Mouse (Mus musculus): ENCODE data around the gene Prune1.

The Prune1 gene

GRCm38 (mm10) chr3:95301204-95301796 is 19.4 kb upstream of the Prune1 start:
- no peak for DNase-seq

- DNase-seq = no peak
These were observed 16.1 kb upstream of the Prune1 start for GRCm38 (mm10) chr3:95298018-95298417.

- DNase-seq = no peak
These were observed 14.2 kb upstream of the Prune1 start for GRCm38 (mm10) chr3:95296103-95296469.

DNA sequence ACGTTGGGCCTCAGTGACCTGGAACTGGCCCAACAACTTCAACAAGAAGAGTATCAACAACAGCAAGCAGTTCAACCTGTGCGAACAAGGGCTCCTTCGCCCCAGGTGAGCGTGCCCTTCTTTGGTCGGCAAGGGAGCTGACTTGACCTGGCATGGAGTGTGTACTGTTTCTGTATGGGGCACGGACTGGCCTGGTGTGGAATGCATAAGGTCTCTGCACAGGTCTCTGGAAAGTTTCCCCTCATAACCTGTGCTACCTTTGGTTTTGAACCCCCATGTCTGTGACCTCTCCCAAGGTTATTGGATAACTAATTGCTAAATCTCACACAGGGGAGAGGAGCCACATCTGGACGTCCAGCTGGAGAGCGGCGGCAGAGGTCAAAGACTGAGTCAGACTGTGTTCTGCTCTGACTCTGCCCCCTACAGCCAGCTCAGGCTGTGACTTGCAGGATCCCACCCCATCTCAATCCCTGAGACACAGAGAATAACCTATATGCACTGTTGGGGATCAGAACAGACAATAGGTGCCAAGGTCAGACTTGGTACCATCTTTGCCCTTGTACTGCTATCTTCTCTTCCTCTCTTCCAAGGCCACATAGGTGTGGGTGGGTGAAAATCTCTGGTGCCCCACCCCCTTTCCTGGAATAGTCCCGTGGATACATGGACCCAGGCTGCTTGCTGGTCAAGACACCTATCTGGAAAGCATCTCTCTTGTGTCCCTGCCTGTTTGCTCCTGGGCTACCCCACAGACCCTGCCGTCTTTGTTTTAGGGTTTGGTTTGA is 13.6 kb upstream of the Prune1 start:
- DNase-seq = no peak

DNA sequence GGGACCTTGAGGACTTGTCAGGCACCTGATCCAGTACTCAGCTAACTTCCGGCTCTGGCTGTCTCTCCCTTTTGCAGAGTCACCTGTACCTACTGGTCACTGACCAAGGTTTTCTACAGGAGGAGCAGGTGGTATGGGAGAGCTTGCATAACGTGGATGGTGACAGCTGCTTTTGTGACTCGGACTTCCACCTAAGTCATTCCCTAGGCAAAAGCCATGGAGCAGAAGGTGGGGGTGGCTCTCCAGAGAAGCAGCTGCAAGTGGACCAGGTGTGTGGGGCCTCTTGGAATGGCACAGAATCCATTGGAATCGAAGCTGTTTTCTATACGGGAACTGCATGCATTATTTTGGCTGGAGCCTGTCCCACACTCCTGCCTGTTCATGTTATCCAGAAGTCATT is 12.8 kb upstream of the Prune1 start:
- no peak for DNase-seq

DNA sequence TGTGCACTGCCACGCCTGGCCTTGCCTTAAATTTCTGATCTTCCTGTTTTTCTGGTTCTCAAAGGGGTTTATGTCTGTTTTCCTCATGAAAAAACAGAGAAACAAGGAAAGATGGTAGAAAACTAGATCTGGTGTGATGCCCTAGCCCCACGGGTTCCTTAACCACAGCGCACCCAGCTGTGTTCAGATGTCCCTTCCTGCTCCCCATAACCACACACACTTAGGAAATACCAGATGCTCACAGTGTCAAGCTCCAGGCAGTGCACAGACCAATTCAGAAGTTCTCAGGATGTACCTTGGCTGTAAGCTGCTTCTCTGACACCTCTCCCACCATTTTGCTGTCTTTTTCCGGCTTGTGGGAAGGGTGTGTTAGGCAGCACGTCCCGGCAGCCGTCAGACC is 12.4 kb upstream of the Prune1 start:
- no peak for DNase-seq

DNA sequence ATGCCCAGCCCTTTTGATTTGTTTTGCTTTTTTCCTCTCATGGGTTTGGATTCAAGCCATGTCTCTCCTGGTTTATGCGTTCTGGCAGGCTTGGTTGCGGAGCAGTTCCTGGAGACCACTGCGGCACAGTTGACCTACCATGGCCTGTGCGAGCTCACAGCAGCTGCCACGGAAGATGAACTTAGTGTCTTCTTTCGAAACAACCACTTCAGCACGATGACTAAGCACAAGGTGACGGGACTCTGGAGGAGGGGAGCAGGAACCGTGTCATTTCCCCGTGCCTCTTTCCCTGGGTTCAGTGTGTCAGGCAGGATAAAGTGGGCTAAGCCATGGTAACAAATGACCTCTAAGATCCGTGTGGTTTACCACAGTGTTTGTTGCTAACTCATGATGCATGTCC is 11.7 kb upstream of the Prune1 start:
- no peak for DNase-seq

- DNase-seq = no peak
These were observed 11.0 kb upstream of the Prune1 start for GRCm38 (mm10) chr3:95292899-95293298.

GRCm38 (mm10) chr3:95291041-95291440 is 9.2 kb upstream of the Prune1 start:
- DNase-seq = no peak

DNA sequence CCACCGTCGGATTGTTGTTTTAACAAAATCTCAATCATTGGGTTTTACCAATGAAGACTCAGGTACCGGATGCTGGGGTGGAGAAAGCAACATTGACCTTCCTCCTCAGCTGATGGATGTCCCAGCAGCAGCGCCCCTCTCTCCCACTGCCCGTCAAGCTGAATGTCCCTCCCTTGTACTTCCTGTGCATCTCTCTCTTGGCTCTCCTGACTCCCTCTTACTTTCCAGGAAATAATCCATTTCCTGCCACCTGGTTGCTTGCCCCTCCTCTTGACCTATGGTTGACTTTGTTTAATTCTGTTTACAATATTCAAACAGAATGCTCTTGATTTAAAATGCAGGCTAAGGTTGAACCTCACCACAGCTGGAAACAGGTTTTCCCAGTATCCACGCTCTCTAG is 8.3 kb upstream of the Prune1 start:
- no peak for DNase-seq

DNA sequence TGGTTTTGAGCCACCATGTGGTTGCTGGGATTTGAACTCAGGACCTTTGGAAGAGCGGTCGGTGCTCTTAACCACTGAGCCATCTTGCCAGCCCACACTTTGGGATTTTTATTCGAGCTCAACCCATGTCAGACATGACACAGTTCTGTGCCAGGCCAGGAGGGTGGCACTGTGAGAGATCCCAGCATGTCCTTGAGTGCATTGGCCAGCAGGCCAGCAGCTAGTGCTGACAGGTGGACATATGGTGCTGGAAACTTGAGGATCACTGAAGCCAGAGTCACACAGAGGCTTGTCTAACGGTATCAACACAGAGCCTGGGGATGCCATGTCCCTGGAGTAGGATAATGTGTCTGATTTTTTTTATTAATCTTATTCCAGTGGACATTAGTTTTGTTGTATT is 7.5 kb upstream of the Prune1 start:
- peak; percentile 75 for DNase-seq

- DNase-seq = no peak
These were observed 5.7 kb upstream of the Prune1 start for GRCm38 (mm10) chr3:95287541-95287940.

DNA sequence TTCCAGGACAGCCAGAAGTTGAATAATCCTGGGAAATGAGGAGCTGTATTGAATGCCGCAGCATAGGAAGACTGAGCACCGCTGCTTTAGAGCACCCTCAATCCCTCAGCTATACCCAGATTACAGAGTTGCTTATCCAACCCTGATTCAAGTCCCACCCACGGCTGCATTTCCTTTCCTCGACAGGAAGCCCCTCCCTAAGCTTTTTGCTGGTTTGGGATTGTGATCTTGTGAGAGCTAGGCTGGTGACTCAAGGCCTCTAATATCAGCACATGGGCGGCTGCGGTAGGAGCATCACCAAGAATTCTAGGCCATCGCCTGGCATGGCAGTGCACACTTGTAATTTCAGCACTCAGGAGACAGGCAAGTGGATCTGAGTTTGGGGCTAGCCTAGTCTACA is 4.6 kb upstream of the Prune1 start:
- no peak for DNase-seq

DNA sequence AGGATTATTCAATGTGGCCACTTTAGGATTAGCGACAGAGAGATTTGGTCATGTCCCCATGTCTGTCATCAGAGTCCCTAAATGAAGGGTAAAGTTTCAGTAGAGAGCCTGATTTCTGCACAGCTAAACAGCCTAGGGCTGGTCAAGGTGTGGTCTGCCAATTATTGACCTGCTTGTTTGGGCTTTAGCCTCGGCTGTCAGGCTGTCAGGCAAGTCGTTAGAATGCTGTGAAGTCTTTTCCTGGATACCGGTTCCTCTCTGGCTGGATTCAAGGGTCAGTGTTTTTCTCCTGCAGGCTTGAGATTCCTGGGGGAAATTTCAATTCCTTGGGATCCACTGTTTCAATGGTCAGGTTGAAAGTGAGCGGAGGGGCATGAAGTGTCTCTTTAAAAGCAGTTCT is 4.1 kb upstream of the Prune1 start:
- no peak for DNase-seq

- DNase-seq = no peak
These were observed 3.5 kb upstream of the Prune1 start for GRCm38 (mm10) chr3:95285390-95285789.

DNA sequence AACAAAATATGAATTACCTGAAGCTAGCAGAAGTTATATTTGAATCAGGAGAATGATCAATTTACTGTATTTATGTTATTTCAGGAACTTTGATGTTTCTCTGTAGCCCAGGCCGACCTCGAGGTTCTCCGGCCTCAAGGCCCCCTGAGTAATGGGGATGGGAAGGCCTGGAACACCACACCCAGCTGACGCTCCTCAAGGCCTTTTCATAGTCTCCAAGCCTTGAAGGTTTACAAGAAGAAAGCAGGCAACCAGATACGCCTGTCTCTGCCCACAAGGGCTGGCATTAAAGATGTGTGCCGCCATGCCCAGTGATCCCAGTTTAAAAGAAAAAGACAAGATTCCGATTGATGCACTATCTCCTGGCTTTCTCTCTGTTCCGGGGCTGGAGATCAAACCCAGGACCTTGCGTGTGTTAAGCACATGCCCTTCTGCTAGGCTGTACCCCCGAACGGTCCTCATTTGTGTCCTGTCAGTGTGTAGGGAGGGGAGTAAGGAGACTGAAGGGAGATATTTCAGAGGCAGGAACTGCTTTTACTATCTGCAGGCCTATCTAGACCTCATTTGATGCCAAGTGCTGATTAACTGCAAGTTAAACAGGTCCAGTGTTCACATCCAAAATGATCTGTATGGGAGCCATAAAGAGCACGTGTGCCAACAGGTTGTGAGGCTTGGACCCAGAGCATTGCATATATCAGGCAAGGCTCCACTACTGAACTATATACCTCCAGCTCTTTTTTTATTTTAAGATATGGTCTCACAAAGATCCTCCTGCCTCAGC is 2.8 kb upstream of the Prune1 start:
- DNase-seq = no peak

- no peak for DNase-seq
These were observed 2.2 kb upstream of the Prune1 start for GRCm38 (mm10) chr3:95284062-95284461.

DNA sequence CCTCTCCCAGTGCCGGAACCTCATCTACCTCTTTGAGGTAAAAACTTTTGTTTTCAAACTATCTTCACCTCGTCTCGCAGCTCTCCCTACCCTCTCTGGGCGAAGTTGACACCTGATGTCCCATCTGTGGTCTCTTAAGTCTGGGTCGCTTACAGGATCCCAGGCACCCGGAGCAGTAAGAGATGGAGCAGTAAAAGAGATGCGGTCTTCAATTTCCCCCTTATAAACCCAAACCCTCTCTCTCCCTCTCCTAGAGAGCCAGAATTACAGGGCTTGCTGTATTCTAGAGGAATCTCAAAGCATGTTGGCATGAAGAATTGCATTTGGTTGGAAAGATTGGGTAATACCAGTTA is 1.7 kb upstream of the Prune1 start:
- no peak for DNase-seq

GRCm38 (mm10) chr3:95282865-95283588 is 1.2 kb upstream of the Prune1 start:
- peak; percentile 79 for DNase-seq

- no peak for DNase-seq
These were observed 547 bp upstream of the Prune1 start for GRCm38 (mm10) chr3:95282381-95282864.

- DNase-seq = no peak
These were observed 1.1 kb downstream of the Prune1 start for GRCm38 (mm10) chr3:95280747-95281146.

GRCm38 (mm10) chr3:95277149-95277551 is 4.7 kb downstream of the Prune1 start:
- DNase-seq = no peak

- DNase-seq = no peak
These were observed 5.4 kb downstream of the Prune1 start for GRCm38 (mm10) chr3:95276428-95276934.

Data from cerebellum, adult 8-10 months (tissue).